Mouse (Mus musculus): ENCODE data around the gene Ptgs1. TPM values are rescaled to one million over a fixed set of nuclear protein-coding genes. Genes with fewer than 3 reads are reported as not detected.

Ptgs1 gene
- polyA plus RNA-seq, 1 experiment from 2014 or later: 15.4 TPM

DNA sequence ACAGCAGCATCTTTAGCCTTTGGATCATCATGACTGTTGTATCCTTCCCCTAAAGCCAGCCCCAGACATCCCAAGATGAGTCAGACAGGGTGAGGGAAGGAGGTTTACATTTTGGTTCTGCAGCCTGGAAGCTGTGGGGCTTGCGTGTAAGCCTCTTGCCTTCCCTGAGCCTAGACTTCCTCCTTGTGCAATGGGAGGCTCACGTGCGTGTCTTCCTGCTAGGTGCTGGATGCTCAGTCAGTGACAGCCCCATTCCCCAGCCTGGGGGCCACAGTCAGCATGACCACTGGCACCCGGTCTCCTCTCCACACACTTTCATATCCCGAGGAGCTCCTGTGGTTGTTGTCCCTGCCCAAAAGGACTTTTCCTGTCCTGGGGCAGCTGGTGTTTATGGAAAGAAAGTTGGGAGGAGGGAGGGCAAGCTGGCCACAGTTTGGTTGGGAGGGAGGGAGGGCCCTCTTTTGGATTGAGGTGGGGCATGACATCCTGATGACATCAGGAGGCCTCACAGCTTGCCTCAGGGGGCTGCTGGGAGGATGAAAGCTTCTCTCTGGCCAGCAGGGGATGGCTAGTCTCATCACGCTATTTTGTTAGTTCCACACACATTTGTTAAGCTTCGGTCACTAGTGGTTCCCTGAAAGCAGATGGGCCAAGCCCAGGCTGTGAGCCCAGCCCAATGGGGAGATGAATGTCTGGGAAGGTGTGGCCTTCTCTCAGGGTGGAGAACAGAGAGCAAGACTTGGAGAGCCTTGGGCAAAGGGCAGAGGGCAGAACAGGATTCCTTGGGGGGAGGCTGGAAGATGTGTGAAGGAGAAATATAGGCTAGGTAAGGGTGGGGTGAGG is 4.5 kb downstream of the Ptgs1 start:
- Histone ChIP-seq H3K4me2 (replicated peaks) (no peak overlapping the region), H3K36me3 (no peaks in the 10 kb centered on the region), H3K9ac (no peak overlapping the region), H3K4me3 (replicated peaks) (no peak overlapping the region), H3K27me3 (0 out of 2 replicates have a peak, but pooled peaks cover 6% of the 10 kb centered on the region), H3K9me3 (replicated peaks) (no peaks in the 10 kb centered on the region), H3K27ac (replicated peaks) (no peak overlapping the region), H3K4me1 (peaks cover 42% of the 10 kb centered on the region)
- WGBS: 47% methylated on average over 7 of the region's 7 CpGs
- ATAC-seq (ENCODE audit: insufficient number of reproducible peaks, low FRiP score, low TSS enrichment, low read depth): no peak

DNA sequence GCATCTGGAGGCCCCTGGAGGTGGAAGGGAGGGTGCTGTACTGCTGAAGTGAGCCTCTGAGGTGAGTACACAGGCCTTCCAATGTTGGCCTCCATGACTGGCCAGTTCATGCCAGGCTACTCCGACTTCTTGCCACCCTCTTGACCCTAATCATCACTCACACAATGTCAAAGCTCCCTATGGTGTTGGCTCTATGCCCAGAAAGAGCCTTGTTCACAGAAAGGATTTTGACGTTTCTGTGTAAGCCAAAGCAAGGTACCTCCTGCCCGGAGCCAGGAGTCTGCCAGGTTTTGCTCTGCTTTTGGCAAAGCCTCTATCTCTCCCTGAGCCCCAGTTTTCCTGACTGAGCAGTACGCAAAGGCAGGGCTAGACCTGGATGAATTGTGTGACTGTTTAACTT is 5.7 kb downstream of the Ptgs1 start:
- Histone ChIP-seq H3K9me3 (replicated peaks) (no peaks in the 10 kb centered on the region), H3K27ac (replicated peaks) (no peak overlapping the region), H3K9ac (no peak overlapping the region), H3K4me2 (replicated peaks) (no peak overlapping the region), H3K27me3 (0 out of 2 replicates have a peak, but pooled peaks cover 6% of the 10 kb centered on the region), H3K36me3 (no peaks in the 10 kb centered on the region), H3K4me3 (replicated peaks) (no peak overlapping the region), H3K4me1 (peaks cover 30% of the 10 kb centered on the region)
- WGBS: 31% methylated on average over 4 of the region's 4 CpGs
- no peak for ATAC-seq (ENCODE audit: insufficient number of reproducible peaks, low FRiP score, low TSS enrichment, low read depth)

DNA sequence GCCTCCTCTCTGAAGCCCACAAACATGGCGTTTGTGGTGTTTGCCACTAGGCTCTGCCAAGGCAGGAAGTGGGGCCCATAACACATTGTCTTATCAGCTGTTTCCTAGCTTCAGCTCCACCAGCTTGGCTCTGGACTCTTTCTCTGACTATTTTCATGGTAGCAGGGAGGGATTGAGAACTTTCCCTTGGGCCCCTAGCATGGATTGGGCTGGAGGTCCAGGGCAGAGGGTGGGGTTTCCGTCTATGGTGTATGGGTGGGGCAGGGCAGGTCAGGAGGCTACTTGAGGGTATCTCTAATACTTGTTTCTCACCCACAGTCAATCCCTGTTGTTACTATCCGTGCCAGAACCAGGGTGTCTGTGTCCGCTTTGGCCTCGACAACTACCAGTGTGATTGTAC is 6.7 kb downstream of the Ptgs1 start:
- WGBS: 84% methylated on average over 5 of the region's 5 CpGs
- no peak overlapping the region for H3K9ac ChIP-seq
- H3K36me3 ChIP-seq: no peaks in the 10 kb centered on the region

DNA sequence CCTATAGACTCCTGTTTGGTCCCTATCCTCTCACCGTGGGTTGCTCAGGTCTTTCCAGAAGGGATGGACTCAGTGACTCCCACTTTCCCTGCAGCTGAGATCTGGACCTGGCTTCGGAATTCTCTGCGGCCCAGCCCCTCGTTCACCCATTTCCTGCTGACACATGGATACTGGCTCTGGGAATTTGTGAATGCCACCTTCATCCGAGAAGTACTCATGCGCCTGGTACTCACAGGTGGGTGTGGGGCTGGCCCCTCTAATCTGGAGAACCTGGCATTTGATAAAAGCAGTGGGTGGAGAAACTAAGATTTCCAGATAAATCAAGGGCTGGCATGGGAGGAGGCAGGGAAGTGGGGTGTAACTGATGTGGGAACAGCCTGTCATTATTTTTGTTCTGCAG is 7.3 kb downstream of the Ptgs1 start:
- Histone ChIP-seq H3K27ac (replicated peaks) (no peak overlapping the region), H3K27me3 (no peaks in the 10 kb centered on the region), H3K9me3 (replicated peaks) (no peaks in the 10 kb centered on the region), H3K4me2 (replicated peaks) (no peak overlapping the region), H3K9ac (no peak overlapping the region), H3K4me1 (peaks cover 21% of the 10 kb centered on the region; the same call in 1 of the 2 replicates), H3K4me3 (replicated peaks) (no peak overlapping the region), H3K36me3 (no peaks in the 10 kb centered on the region)
- 89% methylated on average over 6 of the region's 6 CpGs for WGBS
- no peak for ATAC-seq (ENCODE audit: insufficient number of reproducible peaks, low FRiP score, low TSS enrichment, low read depth)

More for the DNA sequence above, 6.7 kb downstream of the Ptgs1 start:
- peaks cover 23% of the 10 kb centered on the region; the same call in 1 of the 2 replicates for H3K4me1 ChIP-seq
- no peak for ATAC-seq (ENCODE audit: insufficient number of reproducible peaks, low FRiP score, low TSS enrichment, low read depth)
- 0 out of 2 replicates have a peak, but pooled peaks cover under 1% of the 10 kb centered on the region for H3K27me3 ChIP-seq
- H3K4me2 ChIP-seq (replicated peaks): no peak overlapping the region
- H3K9me3 ChIP-seq (replicated peaks): no peaks in the 10 kb centered on the region
- no peak overlapping the region for H3K4me3 ChIP-seq (replicated peaks)
- H3K27ac ChIP-seq (replicated peaks): no peak overlapping the region

DNA sequence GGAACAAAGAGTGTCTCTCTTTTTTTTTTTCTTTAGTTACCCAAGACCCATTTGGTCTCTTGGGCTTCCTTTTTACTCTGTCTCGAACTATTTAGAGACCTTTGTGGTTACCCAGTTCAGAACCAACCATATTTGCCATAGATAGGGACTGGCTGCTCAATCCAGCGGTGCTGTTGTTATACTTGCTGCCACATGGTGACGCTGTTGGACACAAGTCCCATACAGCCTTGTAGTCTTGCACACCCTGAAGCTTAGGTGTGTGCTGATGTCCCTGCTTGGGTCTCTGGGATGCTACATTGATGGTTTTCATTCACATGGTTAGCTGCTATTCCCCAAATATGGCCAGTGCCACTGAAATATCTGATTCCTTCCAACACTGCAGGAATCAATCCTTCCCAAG is 8.2 kb downstream of the Ptgs1 start:
- Histone ChIP-seq H3K4me2 (replicated peaks) (no peak overlapping the region), H3K36me3 (no peaks in the 10 kb centered on the region), H3K9ac (no peak overlapping the region), H3K27ac (replicated peaks) (no peak overlapping the region), H3K9me3 (replicated peaks) (no peaks in the 10 kb centered on the region), H3K27me3 (no peaks in the 10 kb centered on the region), H3K4me1 (peaks cover 21% of the 10 kb centered on the region; the same call in 1 of the 2 replicates), H3K4me3 (replicated peaks) (no peak overlapping the region)
- no peak for ATAC-seq (ENCODE audit: insufficient number of reproducible peaks, low FRiP score, low TSS enrichment, low read depth)
- 63% methylated on average over 3 of the region's 3 CpGs for WGBS

DNA sequence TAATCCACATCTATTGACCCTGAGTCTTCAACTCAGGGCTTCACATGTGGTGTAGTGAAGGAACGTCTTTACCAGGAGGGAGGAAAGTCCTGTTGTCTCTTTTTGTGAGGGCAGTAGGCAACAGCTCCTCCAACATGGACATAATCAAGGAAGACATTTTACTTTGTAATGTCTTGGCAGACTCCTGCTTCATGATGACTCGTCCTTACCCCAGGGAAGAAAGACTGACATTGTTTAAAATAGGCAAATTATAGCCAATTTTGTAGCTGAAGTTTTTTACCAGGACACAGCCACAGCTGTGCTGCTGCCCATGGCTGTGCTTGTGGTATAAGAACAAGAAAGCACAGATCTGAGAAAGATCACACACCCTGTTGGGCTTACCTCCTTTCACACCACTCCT is 8.7 kb downstream of the Ptgs1 start:
- Histone ChIP-seq H3K9ac (no peak overlapping the region), H3K4me1 (peaks cover 21% of the 10 kb centered on the region; the same call in 1 of the 2 replicates), H3K4me3 (replicated peaks) (no peak overlapping the region), H3K4me2 (replicated peaks) (no peak overlapping the region), H3K27me3 (no peaks in the 10 kb centered on the region), H3K36me3 (no peaks in the 10 kb centered on the region), H3K27ac (replicated peaks) (no peak overlapping the region), H3K9me3 (replicated peaks) (no peaks in the 10 kb centered on the region)
- WGBS: 70% methylated on average over 2 of the region's 2 CpGs
- ATAC-seq (ENCODE audit: insufficient number of reproducible peaks, low FRiP score, low TSS enrichment, low read depth): no peak

DNA sequence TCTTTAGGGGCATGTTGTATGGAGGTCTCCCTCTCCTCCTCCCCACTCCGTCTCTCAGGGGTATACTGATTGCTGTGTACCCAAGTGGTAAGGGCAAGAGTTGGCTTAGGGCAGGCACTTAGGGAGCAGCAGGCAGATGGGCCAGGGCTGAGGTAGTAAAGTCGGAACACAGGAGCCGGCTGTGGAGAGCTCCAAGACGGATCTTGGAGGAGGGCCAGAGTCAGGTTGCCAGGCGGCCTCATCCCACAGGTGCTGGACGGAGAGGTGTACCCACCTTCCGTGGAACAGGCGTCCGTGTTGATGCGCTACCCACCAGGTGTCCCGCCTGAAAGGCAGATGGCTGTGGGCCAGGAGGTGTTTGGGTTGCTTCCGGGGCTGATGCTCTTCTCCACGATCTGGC is 12.3 kb downstream of the Ptgs1 start:
- ATAC-seq (ENCODE audit: insufficient number of reproducible peaks, low FRiP score, low TSS enrichment, low read depth): no peak

DNA sequence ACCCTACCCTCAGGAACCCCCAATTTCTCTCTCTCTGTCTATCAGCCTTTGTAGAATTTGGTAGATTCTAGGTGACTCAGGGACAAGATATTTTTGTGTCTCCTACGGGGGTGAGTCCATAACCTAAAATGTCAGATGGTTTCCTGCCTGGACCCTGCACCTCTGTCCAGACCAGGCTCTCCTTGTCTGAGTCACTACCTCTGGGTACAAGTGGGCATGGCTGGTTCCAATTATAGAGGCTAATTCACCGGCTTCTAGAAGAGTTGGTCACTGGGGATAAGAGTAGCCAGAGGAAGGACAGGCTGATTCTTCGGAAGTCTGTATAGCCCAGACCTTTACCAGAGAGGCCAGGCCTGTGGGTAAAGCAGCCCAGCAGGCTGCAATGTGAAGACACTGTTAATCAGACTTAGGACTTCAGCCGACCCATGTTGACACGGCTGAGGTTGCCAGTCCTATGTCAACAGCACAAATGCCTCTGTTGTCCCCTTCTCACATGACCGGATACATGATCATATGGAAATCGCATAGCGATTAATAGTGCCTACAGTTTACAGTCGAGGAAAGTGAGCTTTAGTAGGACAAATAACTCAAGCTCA is 13.2 kb downstream of the Ptgs1 start:
- Histone ChIP-seq H3K27ac (replicated peaks) (no peak overlapping the region), H3K4me3 (replicated peaks) (no peak overlapping the region), H3K27me3 (no peaks in the 10 kb centered on the region), H3K4me2 (replicated peaks) (no peak overlapping the region), H3K9me3 (replicated peaks) (no peaks in the 10 kb centered on the region), H3K9ac (no peak overlapping the region), H3K36me3 (no peaks in the 10 kb centered on the region), H3K4me1 (no peaks in the 10 kb centered on the region)
- WGBS: 71% methylated on average over 9 of the region's 9 CpGs
- ATAC-seq (ENCODE audit: insufficient number of reproducible peaks, low FRiP score, low TSS enrichment, low read depth): no peak; the same call in 1 of the 2 replicates

More for the DNA sequence above, 12.3 kb downstream of the Ptgs1 start:
- Histone ChIP-seq H3K27ac (replicated peaks) (no peak overlapping the region), H3K36me3 (no peaks in the 10 kb centered on the region), H3K4me1 (no peaks in the 10 kb centered on the region), H3K4me2 (replicated peaks) (no peak overlapping the region), H3K9me3 (replicated peaks) (no peaks in the 10 kb centered on the region), H3K4me3 (replicated peaks) (no peak overlapping the region), H3K27me3 (no peaks in the 10 kb centered on the region), H3K9ac (no peak overlapping the region)
- 89% methylated on average over 13 of the region's 13 CpGs for WGBS

DNA sequence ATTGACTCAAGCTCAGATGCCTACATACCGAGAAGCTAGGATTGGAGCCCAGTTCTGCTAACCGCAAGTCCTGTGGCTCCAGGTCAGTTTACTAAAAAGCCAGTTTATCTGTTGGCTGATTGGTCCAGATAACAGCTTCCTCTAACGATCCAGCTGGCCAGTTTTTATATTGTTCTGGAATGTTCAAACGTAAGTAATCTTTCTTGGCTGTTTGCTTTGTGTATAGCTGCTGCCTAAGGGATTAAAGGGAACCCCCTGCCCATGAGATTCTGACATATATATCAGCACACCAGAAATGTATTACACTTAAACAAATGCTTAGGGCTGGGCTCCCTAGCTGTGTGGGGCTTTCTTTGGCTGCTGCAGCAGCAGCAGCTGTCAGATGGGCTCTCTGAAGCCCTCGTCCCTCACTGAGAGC is 13.7 kb downstream of the Ptgs1 start:
- H3K4me2 ChIP-seq (replicated peaks): no peak overlapping the region
- no peak for ATAC-seq (ENCODE audit: insufficient number of reproducible peaks, low FRiP score, low TSS enrichment, low read depth)
- H3K27ac ChIP-seq (replicated peaks): no peak overlapping the region
- H3K4me1 ChIP-seq: no peaks in the 10 kb centered on the region
- no peaks in the 10 kb centered on the region for H3K9me3 ChIP-seq (replicated peaks)
- WGBS: 47% methylated on average over 5 of the region's 5 CpGs
- no peaks in the 10 kb centered on the region for H3K27me3 ChIP-seq
- H3K4me3 ChIP-seq (replicated peaks): no peak overlapping the region
- no peak overlapping the region for H3K9ac ChIP-seq
- no peaks in the 10 kb centered on the region for H3K36me3 ChIP-seq

DNA sequence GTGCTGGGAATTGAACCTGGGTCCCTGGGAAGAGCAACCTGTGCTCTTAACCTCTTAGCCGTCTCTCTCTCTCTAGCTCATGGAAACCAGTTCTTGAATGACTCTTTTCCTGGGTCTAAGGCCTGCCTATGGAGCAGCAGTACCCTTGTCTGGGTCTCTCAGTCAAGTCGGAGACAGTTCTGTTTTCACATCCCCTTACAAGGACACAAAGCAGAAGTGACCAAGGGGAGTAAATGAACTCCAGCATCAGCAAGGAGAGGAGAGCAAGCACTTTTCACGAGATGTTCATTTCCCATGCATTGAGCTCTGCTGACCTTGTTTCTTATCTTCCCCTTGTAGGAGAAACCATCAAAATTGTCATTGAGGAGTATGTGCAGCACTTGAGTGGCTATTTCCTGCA is 14.5 kb downstream of the Ptgs1 start:
- Histone ChIP-seq H3K4me2 (replicated peaks) (no peak overlapping the region), H3K27me3 (no peaks in the 10 kb centered on the region), H3K4me1 (no peaks in the 10 kb centered on the region), H3K4me3 (replicated peaks) (no peak overlapping the region), H3K36me3 (no peaks in the 10 kb centered on the region), H3K9me3 (replicated peaks) (no peaks in the 10 kb centered on the region), H3K9ac (no peak overlapping the region), H3K27ac (replicated peaks) (no peak overlapping the region)
- ATAC-seq (ENCODE audit: insufficient number of reproducible peaks, low FRiP score, low TSS enrichment, low read depth): no peak
- WGBS: 82% methylated on average over 3 of the region's 3 CpGs

DNA sequence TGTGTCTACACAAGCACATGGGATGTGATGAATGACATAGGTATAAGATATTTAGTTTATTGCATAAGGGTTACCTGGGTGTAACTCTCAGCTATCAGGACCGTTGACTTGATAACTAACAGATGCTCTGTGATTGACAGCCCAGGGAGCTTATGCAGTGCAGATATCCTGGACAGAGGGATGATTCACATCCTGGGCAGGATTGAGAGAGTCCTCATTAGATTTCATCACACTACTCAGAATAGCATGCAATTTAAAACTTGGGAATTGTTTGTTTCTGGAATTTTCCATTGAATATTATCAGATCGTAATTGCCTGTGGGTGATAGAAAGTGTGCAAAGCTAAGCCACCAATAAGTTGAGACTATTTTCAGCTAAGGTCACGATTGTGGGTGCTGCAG is 17.7 kb downstream of the Ptgs1 start:
- Histone ChIP-seq H3K9me3 (replicated peaks) (no peaks in the 10 kb centered on the region), H3K9ac (no peak overlapping the region), H3K4me2 (replicated peaks) (no peak overlapping the region), H3K36me3 (no peaks in the 10 kb centered on the region), H3K27me3 (no peaks in the 10 kb centered on the region), H3K4me1 (no peaks in the 10 kb centered on the region), H3K27ac (replicated peaks) (no peak overlapping the region), H3K4me3 (replicated peaks) (no peak overlapping the region)
- no peak for ATAC-seq (ENCODE audit: insufficient number of reproducible peaks, low FRiP score, low TSS enrichment, low read depth)
- WGBS: 59% methylated on average over 3 of the region's 3 CpGs
